Mouse (Mus musculus): ENCODE data around the gene Vmn2r89.

GRCm38 (mm10) chr14:51434546-51434945 lies 17.1 kb upstream of the Vmn2r89 start:
- no peak for TF ChIP-seq CTCF (IDR thresholded peaks at IDR 0.05; ENCODE audit: insufficient read depth, low read length)
- TF ChIP-seq POLR2A (IDR thresholded peaks at IDR 0.05; ENCODE audit: borderline replicate concordance, extremely low read depth, low read depth, low read length) = no peak

All from lung, adult 2 months (tissue).